Mouse (Mus musculus) thymus, adult 2 months (tissue): ENCODE data around the gene Enox1. TPM values are rescaled to one million over a fixed set of nuclear protein-coding genes. Genes with fewer than 3 reads are reported as not detected.

Experiments
- DNase-seq: peaks from one replicate; pipeline ENCODE4 v3.0.0; 2021
- H3K27ac ChIP-seq: fragments of 200-500 bp; 2 replicates; pipeline ENCODE4 v1.5.1; 2012; ENCODE audit warnings: low read length, control low read depth; ENCODE audit not compliant: control insufficient read depth, insufficient read depth
- H3K27me3 ChIP-seq: fragments of 200-500 bp; 2 replicates; pipeline ENCODE4 v1.6.1; 2012; ENCODE audit warnings: mild to moderate bottlenecking, low read length, moderate library complexity, mixed read lengths; ENCODE audit not compliant: control insufficient read depth, insufficient read depth
- H3K36me3 ChIP-seq: fragments of 200-500 bp; 2 replicates; pipeline ENCODE4 v1.6.1; 2012; ENCODE audit warnings: mild to moderate bottlenecking, low read length, moderate library complexity; ENCODE audit not compliant: control insufficient read depth, insufficient read depth
- H3K4me1 ChIP-seq: fragments of 200-500 bp; replicated peaks from 2 replicates; pipeline ENCODE4 v1.6.1; 2012; ENCODE audit warnings: low read length; ENCODE audit not compliant: control insufficient read depth, insufficient read depth
- H3K4me3 ChIP-seq: fragments of 200-500 bp; 2 replicates; pipeline ENCODE4 v1.5.1; 2012; ENCODE audit warnings: mild to moderate bottlenecking, low read length, control low read depth, moderate library complexity; ENCODE audit not compliant: control insufficient read depth, insufficient read depth
- CTCF ChIP-seq: fragments of 200-500 bp; IDR thresholded peaks from 2 replicates; pipeline ENCODE4 v1.5.1; 2012; ENCODE audit warnings: mild to moderate bottlenecking, control low read depth, low read length, moderate library complexity, borderline replicate concordance; ENCODE audit not compliant: control insufficient read depth, poor library complexity, insufficient read depth; ENCODE audit errors: extremely low read depth
- POLR2A ChIP-seq: fragments of 200-500 bp; IDR thresholded peaks from 2 replicates; pipeline ENCODE4 v1.6.1; 2012; ENCODE audit warnings: mild to moderate bottlenecking, low read length, control low read depth, moderate library complexity; ENCODE audit not compliant: control insufficient read depth, poor library complexity, insufficient read depth; ENCODE audit errors: extremely low read depth
- WGBS: fragments of 180-500 bp; shearing (Covaris S2); methylation state at CpG from one replicate; pipeline ENCODE4 v1.1.7; 2018; 5-methylcytosine and 5-hydroxymethylcytosine counted together
- polyA plus RNA-seq: library from polyadenylated mRNA; depleted of rRNA; stranded (reverse); fragments of >200 nt; gene quantifications from 2 replicates; pipeline ENCODE4 v1.2.3, GENCODE M21; 2012

The Enox1 gene
- polyA plus RNA-seq, 1 experiment: 0.38 TPM

GRCm38 (mm10) chr14:77608182-77608839 lies 451.7 kb downstream of the Enox1 start:
- H3K36me3 ChIP-seq: no peaks in the 10 kb centered on the region
- no peak overlapping the region for H3K27ac ChIP-seq
- DNase-seq: no peak
- WGBS: 93% methylated on average over 5 of the region's 5 CpGs
- TF ChIP-seq CTCF: no peak
- TF ChIP-seq POLR2A: no peak
- H3K27me3 ChIP-seq: no peaks in the 10 kb centered on the region
- no peak overlapping the region for H3K4me3 ChIP-seq
- no peaks in the 10 kb centered on the region for H3K4me1 ChIP-seq

GRCm38 (mm10) chr14:77615201-77615600 lies 458.6 kb downstream of the Enox1 start:
- 0 out of 2 replicates have a peak, but pooled peaks cover 3% of the 10 kb centered on the region for H3K4me1 ChIP-seq
- WGBS: 96% methylated on average over 16 of the region's 16 CpGs
- TF ChIP-seq CTCF: no peak
- TF ChIP-seq POLR2A: no peak
- DNase-seq: no peak
- H3K36me3 ChIP-seq: no peaks in the 10 kb centered on the region
- no peak overlapping the region for H3K27ac ChIP-seq
- H3K27me3 ChIP-seq: no peaks in the 10 kb centered on the region; the same call in 1 of the 2 replicates
- H3K4me3 ChIP-seq: no peak overlapping the region

GRCm38 (mm10) chr14:77617250-77617649 lies 460.7 kb downstream of the Enox1 start:
- TF ChIP-seq CTCF (no peak), POLR2A (no peak)
- Histone ChIP-seq H3K27ac (no peak overlapping the region), H3K36me3 (no peaks in the 10 kb centered on the region), H3K4me3 (no peak overlapping the region), H3K4me1 (0 out of 2 replicates have a peak, but pooled peaks cover 3% of the 10 kb centered on the region), H3K27me3 (no peaks in the 10 kb centered on the region; the same call in 1 of the 2 replicates)
- WGBS: 18% methylated on average over 6 of the region's 6 CpGs
- DNase-seq: no peak

- H3K4me3 ChIP-seq: no peak overlapping the region
Measured at GRCm38 (mm10) chr14:77618131-77618805, 461.7 kb downstream of the Enox1 start.

GRCm38 (mm10) chr14:77621473-77622264 lies 465.1 kb downstream of the Enox1 start:
- Histone ChIP-seq H3K4me3 (no peak overlapping the region), H3K27ac (no peak overlapping the region), H3K36me3 (no peaks in the 10 kb centered on the region), H3K27me3 (no peaks in the 10 kb centered on the region; the same call in 1 of the 2 replicates), H3K4me1 (0 out of 2 replicates have a peak, but pooled peaks cover 3% of the 10 kb centered on the region)
- TF ChIP-seq CTCF (no peak), POLR2A (no peak)
- WGBS: 86% methylated on average over 4 of the region's 4 CpGs
- no peak for DNase-seq

More at GRCm38 (mm10) chr14:77618131-77618805, 461.7 kb downstream of the Enox1 start:
- TF ChIP-seq CTCF (no peak), POLR2A (no peak)
- no peak for DNase-seq
- whole genome bisulfite sequencing: 72% methylated on average over 13 of the region's 13 CpGs
- no peaks in the 10 kb centered on the region for H3K36me3 ChIP-seq
- no peaks in the 10 kb centered on the region; the same call in 1 of the 2 replicates for H3K27me3 ChIP-seq
- H3K4me1 ChIP-seq: 0 out of 2 replicates have a peak, but pooled peaks cover 3% of the 10 kb centered on the region
- no peak overlapping the region for H3K27ac ChIP-seq
